Mouse (Mus musculus) intestine, embryonic 14.5 days (tissue): ENCODE data around the gene Cacna1g. TPM values are rescaled to one million over a fixed set of nuclear protein-coding genes. Genes with fewer than 3 reads are reported as not detected.

Experiments used
- ATAC-seq: fragments of 200-750 bp; cut with Nextera tagmentation; replicated peaks from 2 replicates; pipeline ENCODE4 v1.8.0; 2017; ENCODE audit warnings: low read depth, moderate number of reproducible peaks, moderate TSS enrichment, moderate library complexity; ENCODE audit not compliant: low FRiP score, low TSS enrichment
- DNase-seq: peaks from one replicate; pipeline ENCODE4 v3.0.0-alpha.2; 2018; ENCODE audit warnings: low spot score
- H3K27ac ChIP-seq: fragments of 300-500 bp; sonication (generic); 2 replicates; pipeline ENCODE4 v1.5.1; 2014; ENCODE audit warnings: low read depth, mild to moderate bottlenecking, control low read depth
- H3K27me3 ChIP-seq: fragments of 300-500 bp; sonication (generic); replicated peaks from 2 replicates; pipeline ENCODE4 v1.6.1; 2014; ENCODE audit warnings: low read length, control low read depth; ENCODE audit not compliant: control insufficient read depth, insufficient read depth
- H3K36me3 ChIP-seq: fragments of 300-500 bp; sonication (generic); 2 replicates; pipeline ENCODE4 v1.6.1; 2014; ENCODE audit warnings: low read length, control low read depth; ENCODE audit not compliant: control insufficient read depth, insufficient read depth
- H3K4me1 ChIP-seq: fragments of 300-500 bp; sonication (generic); replicated peaks from 2 replicates; pipeline ENCODE4 v1.6.1; 2014; ENCODE audit warnings: low read length, control low read depth, mixed read lengths; ENCODE audit not compliant: control insufficient read depth, insufficient read depth
- H3K4me2 ChIP-seq: fragments of 300-500 bp; sonication (generic); 2 replicates; pipeline ENCODE4 v1.6.1; 2014; ENCODE audit warnings: low read length
- H3K4me3 ChIP-seq: fragments of 300-500 bp; sonication (generic); 2 replicates; pipeline ENCODE4 v1.5.1; 2014; ENCODE audit warnings: low read depth, low read length, control low read depth, mixed read lengths
- H3K9ac ChIP-seq: fragments of 300-500 bp; sonication (generic); 2 replicates; pipeline ENCODE4 v1.6.1; 2014; ENCODE audit warnings: mild to moderate bottlenecking, low read length
- H3K9me3 ChIP-seq: fragments of 300-500 bp; sonication (generic); 2 replicates; pipeline ENCODE4 v1.6.1; 2016; ENCODE audit warnings: low read length, control low read depth; ENCODE audit not compliant: control insufficient read depth
- WGBS: fragments of 180-500 bp; shearing (Covaris S2); extraction: QIAGEN DNeasy Blood & Tissue Kit; methylation state at CpG from one replicate; pipeline ENCODE4 v1.1.7; 2014; 5-methylcytosine and 5-hydroxymethylcytosine counted together
- polyA plus RNA-seq: library from polyadenylated mRNA; unstranded; fragments of >200 nt; fragmentation: Nextera tagmentation; extraction: Ambion mirVana; gene quantifications from 2 replicates; pipeline ENCODE4 v1.2.1, GENCODE M21; 2014

Gene Cacna1g
- polyA plus RNA-seq, 1 experiment from 2014 or later = 11.1 TPM

DNA sequence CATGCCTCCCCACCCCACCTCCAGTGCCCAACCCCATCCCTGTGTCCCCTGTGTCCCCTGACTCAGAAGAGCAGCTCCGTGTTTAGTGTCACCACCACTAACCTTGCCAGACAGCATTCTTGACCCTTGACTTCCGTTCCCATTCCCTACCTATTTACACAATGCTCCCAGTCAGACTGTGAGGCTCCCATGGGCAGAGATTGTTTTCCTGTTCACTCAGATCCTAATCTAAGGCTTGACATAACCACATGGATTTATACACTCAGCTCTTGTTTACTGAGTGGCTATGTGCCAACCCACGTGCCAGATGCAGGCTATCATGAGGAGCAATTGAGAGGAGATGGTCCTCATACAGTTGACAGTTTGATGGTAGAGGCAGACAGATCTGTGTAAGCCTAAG lies 108.7 kb downstream of the Cacna1g start:
- ATAC-seq (no peak), DNase-seq (no peak)
- WGBS = 41% methylated on average over 3 of the region's 3 CpGs
- Histone ChIP-seq H3K27ac (no peak overlapping the region), H3K27me3 (no peaks in the 10 kb centered on the region), H3K9ac (no peak overlapping the region), H3K4me3 (no peak overlapping the region), H3K36me3 (no peaks in the 10 kb centered on the region), H3K9me3 (no peaks in the 10 kb centered on the region; the same call in 1 of the 2 replicates), H3K4me1 (0 out of 2 replicates have a peak, but pooled peaks cover under 1% of the 10 kb centered on the region), H3K4me2 (no peak overlapping the region)

DNA sequence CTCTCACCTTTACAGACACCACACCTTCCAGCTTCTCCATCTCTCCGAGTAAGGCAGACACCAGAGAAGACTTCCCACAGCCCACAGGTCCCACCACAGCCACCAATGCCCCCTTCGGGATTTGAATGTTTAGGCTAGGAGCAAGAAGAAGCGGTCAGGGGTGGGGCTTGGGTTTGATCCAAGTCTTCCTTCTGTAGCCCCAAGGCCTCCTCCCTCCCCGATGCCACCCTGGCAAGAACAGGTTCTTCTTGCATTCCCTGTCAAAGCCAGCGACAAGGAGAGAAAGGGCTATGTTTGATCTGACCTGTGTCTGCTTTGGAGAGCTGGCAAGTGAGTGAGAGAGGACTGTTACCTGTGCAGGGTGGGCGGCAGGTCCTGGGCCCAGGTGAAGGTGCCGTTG lies 110.3 kb downstream of the Cacna1g start:
- Histone ChIP-seq H3K9me3 (no peaks in the 10 kb centered on the region; the same call in 1 of the 2 replicates), H3K36me3 (no peaks in the 10 kb centered on the region), H3K9ac (no peak overlapping the region), H3K27ac (no peak overlapping the region), H3K4me3 (no peak overlapping the region), H3K4me1 (no peaks in the 10 kb centered on the region), H3K27me3 (no peaks in the 10 kb centered on the region), H3K4me2 (no peak overlapping the region)
- 73% methylated on average over 7 of the region's 7 CpGs for WGBS
- DNase-seq (no peak), ATAC-seq (no peak)

GRCm38 (mm10) chr11:94362101-94362500 lies 111.9 kb downstream of the Cacna1g start:
- Histone ChIP-seq H3K4me1 (no peaks in the 10 kb centered on the region), H3K4me2 (no peak overlapping the region), H3K9ac (no peak overlapping the region), H3K27ac (no peak overlapping the region), H3K4me3 (no peak overlapping the region), H3K36me3 (no peaks in the 10 kb centered on the region), H3K27me3 (no peaks in the 10 kb centered on the region), H3K9me3 (no peaks in the 10 kb centered on the region; the same call in 1 of the 2 replicates)
- no peak for ATAC-seq
- no peak for DNase-seq
- WGBS = 90% methylated on average over 5 of the region's 5 CpGs

GRCm38 (mm10) chr11:94361166-94361870 lies 112.7 kb downstream of the Cacna1g start:
- no peak overlapping the region for H3K4me2 ChIP-seq
- DNase-seq (no peak), ATAC-seq (no peak)
- H3K9me3 ChIP-seq = no peaks in the 10 kb centered on the region; the same call in 1 of the 2 replicates
- no peaks in the 10 kb centered on the region for H3K27me3 ChIP-seq
- H3K36me3 ChIP-seq = no peaks in the 10 kb centered on the region
- no peak overlapping the region for H3K9ac ChIP-seq
- H3K4me3 ChIP-seq = no peak overlapping the region
- no peak overlapping the region for H3K27ac ChIP-seq
- 92% methylated on average over 14 of the region's 14 CpGs for WGBS
- no peaks in the 10 kb centered on the region for H3K4me1 ChIP-seq

- Histone ChIP-seq H3K27me3 (no peaks in the 10 kb centered on the region), H3K4me3 (no peak overlapping the region), H3K4me2 (no peak overlapping the region), H3K4me1 (no peaks in the 10 kb centered on the region), H3K9me3 (no peaks in the 10 kb centered on the region), H3K36me3 (no peaks in the 10 kb centered on the region), H3K9ac (no peak overlapping the region), H3K27ac (no peak overlapping the region)
- ATAC-seq (no peak), DNase-seq (no peak)
- 96% methylated on average over 12 of the region's 12 CpGs for WGBS
Measured at GRCm38 (mm10) chr11:94359168-94359567, 114.8 kb downstream of the Cacna1g start.

Other genes starting within 250 kb of the Cacna1g start
- gene Wfikkn2, start 228.2 kb downstream of the Cacna1g start, polyA plus RNA-seq = 1.3 and 1.7 TPM in 2 replicates
- gene Gm21885, start 192.3 kb downstream of the Cacna1g start, polyA plus RNA-seq = 1.1 and 1.6 TPM in 2 replicates
- gene Luc7l3, start 152.2 kb downstream of the Cacna1g start, polyA plus RNA-seq = 89.6 and 96.3 TPM in 2 replicates
- 19.9 and 20.4 TPM in 2 replicates for gene Ankrd40, start 146.2 kb downstream of the Cacna1g start, polyA plus RNA-seq
- gene Abcc3, start 81.2 kb downstream of the Cacna1g start, polyA plus RNA-seq = 1.5 and 2.1 TPM in 2 replicates
- 0.08 and 0.24 TPM in 2 replicates for gene Spata20, start 12.0 kb upstream of the Cacna1g start, polyA plus RNA-seq
- 1.8 TPM in 2 replicates for gene Epn3, start 25.8 kb upstream of the Cacna1g start, polyA plus RNA-seq
- 1.8 and 2.5 TPM in 2 replicates for gene Mycbpap, start 47.5 kb upstream of the Cacna1g start, polyA plus RNA-seq
- gene Rsad1, start 75.1 kb upstream of the Cacna1g start, polyA plus RNA-seq = 2.9 and 3.8 TPM in 2 replicates
- gene Chad, start 90.8 kb upstream of the Cacna1g start, polyA plus RNA-seq = 0.77 and 1.2 TPM in 2 replicates
- gene Acsf2, start 127.7 kb upstream of the Cacna1g start, polyA plus RNA-seq = 5.7 TPM in 2 replicates
- 168 and 180 TPM in 2 replicates for gene Lrrc59, start 155.6 kb upstream of the Cacna1g start, polyA plus RNA-seq
- gene Mrpl27, start 179.6 kb upstream of the Cacna1g start, polyA plus RNA-seq = 137 and 142 TPM in 2 replicates
- gene Eme1, start 179.8 kb upstream of the Cacna1g start, polyA plus RNA-seq = 25.2 and 26.0 TPM in 2 replicates
- gene Xylt2, start 203.3 kb upstream of the Cacna1g start, polyA plus RNA-seq = 19.9 and 21.1 TPM in 2 replicates
- 0.89 and 1.1 TPM in 2 replicates for gene Gm11541, start 230.3 kb upstream of the Cacna1g start, polyA plus RNA-seq